Mouse (Mus musculus) macrophage (primary cell): ENCODE results near the gene Gm19684. TPM values are rescaled to one million over a fixed set of nuclear protein-coding genes. Genes with fewer than 3 reads are reported as not detected.

ENCODE experiments used
- polyA plus RNA-seq: library from polyadenylated mRNA; stranded (reverse); fragments of 250-400 nt; gene quantifications from 3 replicates; pipeline ENCODE4 v1.2.4, GENCODE M21; 2018; ENCODE audit warnings: inconsistent platforms

Gene Gm19684
- polyA plus RNA-seq, 1 experiment from 2014 or later, result 0.22 TPM

Other genes starting within 250 kb of the Gm19684 start
- gene Dhx16, start 241.9 kb upstream of the Gm19684 start, polyA plus RNA-seq, result 19.3 to 24.2 TPM (median 19.8 TPM) in 3 replicates
- gene 2310061I04Rik, start 224.2 kb upstream of the Gm19684 start, polyA plus RNA-seq, result 26.7 to 32.7 TPM (median 27.9 TPM) in 3 replicates
- gene Atat1, start 211.6 kb upstream of the Gm19684 start, polyA plus RNA-seq, result 3.8 to 11.5 TPM (median 6.7 TPM) in 3 replicates
- gene Mrps18b, start 205.3 kb upstream of the Gm19684 start, polyA plus RNA-seq, result 31.2 to 75.1 TPM (median 49.9 TPM) in 3 replicates
- 27.4 to 97.8 TPM (median 35.0 TPM) in 3 replicates for gene Ppp1r10, start 205.2 kb upstream of the Gm19684 start, polyA plus RNA-seq
- 65.4 to 217 TPM (median 77.6 TPM) in 3 replicates for gene Abcf1, start 151.9 kb upstream of the Gm19684 start, polyA plus RNA-seq
- 24.9 to 38.6 TPM (median 28.9 TPM) in 3 replicates for gene Gnl1, start 141.8 kb upstream of the Gm19684 start, polyA plus RNA-seq
- 8.8 to 13.9 TPM (median 9.5 TPM) in 3 replicates for gene Prr3, start 141.4 kb upstream of the Gm19684 start, polyA plus RNA-seq
- 34.5 to 71.7 TPM (median 59.9 TPM) in 3 replicates for gene H2-T24, start 101.1 kb upstream of the Gm19684 start, polyA plus RNA-seq
- 196 to 602 TPM (median 274 TPM) in 3 replicates for gene H2-T23, start 88.8 kb upstream of the Gm19684 start, polyA plus RNA-seq
- gene H2-T22, start 78.9 kb upstream of the Gm19684 start, polyA plus RNA-seq, result 56.5 to 198 TPM (median 94.0 TPM) in 3 replicates
- gene Gm6034, start 78.7 kb upstream of the Gm19684 start, polyA plus RNA-seq, result not detected in 3 replicates
- 0.16 to 0.64 TPM (median 0.34 TPM) in 3 replicates for gene Gm11127, start 63.3 kb upstream of the Gm19684 start, polyA plus RNA-seq
- not detected in 3 replicates for gene Gm7030, start 7.7 kb downstream of the Gm19684 start, polyA plus RNA-seq
- not detected in 3 replicates for gene Gm8909, start 46.9 kb downstream of the Gm19684 start, polyA plus RNA-seq
- not detected in 3 replicates for gene H2-T3, start 68.6 kb downstream of the Gm19684 start, polyA plus RNA-seq
- 14.2 to 42.9 TPM (median 31.7 TPM) in 3 replicates for gene Rpp21, start 136.4 kb downstream of the Gm19684 start, polyA plus RNA-seq
- gene Trim39, start 150.6 kb downstream of the Gm19684 start, polyA plus RNA-seq, result 5.5 to 8.2 TPM (median 7.4 TPM) in 3 replicates
- gene H2-M10.2, start 164.8 kb downstream of the Gm19684 start, polyA plus RNA-seq, result not detected in 3 replicates
- not detected in 3 replicates for gene H2-M10.1, start 204.5 kb downstream of the Gm19684 start, polyA plus RNA-seq
- gene H2-M10.3, start 246.7 kb downstream of the Gm19684 start, polyA plus RNA-seq, result not detected in 3 replicates